Mouse (Mus musculus): ENCODE data around the gene Mtmr11.
A peak's percentile ranks its signal among the peaks of the same experiment; 100 is the strongest.
"Not testable (repeated sequence)": the region's sequence is repeated elsewhere in the genome, so short reads cannot be mapped to it uniquely, and the experiment has no call there.

Gene Mtmr11

DNA sequence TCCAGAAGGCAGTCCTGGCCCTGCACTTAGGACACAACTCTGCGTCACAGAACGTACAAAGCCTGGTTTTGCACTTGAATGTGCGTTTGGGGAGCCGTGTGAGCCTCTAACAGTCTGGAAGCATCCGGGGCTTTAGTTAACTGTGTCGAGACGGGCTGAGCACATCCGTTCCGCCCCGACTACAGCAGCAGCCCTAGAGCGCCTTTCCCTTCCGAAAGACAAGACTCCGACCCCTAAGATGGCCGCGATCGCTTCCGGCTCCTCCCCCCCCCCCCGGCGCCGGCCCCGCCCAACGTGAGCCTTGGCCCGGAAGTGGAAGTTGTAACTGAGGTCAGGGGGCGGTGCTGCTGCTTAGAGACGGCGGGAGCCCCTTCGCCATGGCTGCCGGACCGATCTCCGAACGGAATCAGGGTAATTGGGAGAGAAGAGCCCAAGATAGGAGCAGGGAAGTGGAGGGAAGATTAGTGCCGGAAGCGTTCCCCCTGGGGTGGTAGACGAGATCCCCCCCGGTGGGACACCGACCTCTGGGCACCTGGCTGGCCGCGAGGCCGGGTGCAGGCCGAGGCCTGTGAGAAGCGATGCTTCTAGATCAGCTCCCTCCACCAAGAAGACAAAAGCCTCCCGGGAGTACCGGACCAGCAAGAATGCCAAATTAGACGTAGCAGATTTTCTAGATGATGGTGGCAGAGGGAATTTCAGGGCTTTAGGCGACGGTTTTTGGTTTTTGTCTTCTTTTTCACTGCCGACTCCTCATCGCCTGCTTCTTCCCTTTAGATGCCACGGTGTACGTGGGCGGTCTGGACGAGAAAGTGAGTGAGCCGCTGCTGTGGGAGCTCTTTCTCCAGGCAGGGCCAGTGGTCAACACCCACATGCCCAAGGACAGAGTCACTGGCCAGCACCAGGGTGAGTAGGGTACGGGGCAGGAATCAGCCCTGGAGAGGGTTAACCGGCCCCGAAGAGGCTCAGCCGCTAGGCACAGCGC lies 10.7 kb downstream of the Mtmr11 start, which contains the start of gene Sf3b4:
Sf3b4 (plus strand) TSS at position 136 of the 982 bp plus-strand sequence.
- peak; percentile 70 to 78 for DNase-seq (ENCODE audit: low spot score in 2 of 2)

DNA sequence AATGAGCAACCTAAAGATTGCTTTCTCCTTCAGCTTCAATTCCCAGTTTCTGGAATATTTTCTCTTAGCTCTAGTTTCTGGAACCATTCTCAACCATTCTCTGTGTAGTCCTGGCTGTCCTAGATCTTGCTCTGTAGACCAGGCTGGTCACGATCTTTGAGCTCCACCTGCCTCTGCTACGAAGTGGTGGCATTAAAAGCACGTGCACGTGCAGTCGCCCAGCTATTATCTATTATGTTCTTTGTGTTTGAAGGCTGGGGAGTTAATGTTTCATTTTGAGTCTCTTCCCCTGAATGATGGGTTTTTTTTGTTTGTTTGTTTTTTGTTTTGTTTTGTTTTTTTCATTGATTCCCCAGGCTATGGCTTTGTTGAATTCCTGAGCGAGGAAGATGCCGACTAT lies 11.4 kb downstream of the Mtmr11 start:
- DNase-seq (ENCODE audit: low spot score in 2 of 2): no peak

DNA sequence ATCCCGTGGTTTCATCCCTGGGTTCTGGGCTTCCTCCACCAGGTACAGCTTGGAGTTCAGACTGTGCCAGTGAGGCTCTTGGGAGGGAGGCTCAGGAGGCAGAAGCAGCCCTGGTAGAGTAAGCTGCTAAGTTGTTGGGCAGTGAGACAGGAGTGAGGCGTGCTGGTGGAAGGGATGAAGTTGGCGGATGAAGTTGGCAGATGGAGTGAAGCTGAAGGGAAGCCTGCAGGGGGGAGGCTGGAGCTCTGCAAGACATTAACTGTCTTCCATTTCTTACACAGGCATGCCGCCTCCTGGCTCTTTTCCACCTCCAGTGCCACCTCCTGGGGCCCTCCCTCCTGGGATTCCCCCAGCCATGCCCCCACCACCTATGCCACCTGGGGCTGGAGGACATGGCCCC lies 12.2 kb downstream of the Mtmr11 start:
- DNase-seq (ENCODE audit: low spot score in 2 of 2): not testable (repeated sequence)

DNA sequence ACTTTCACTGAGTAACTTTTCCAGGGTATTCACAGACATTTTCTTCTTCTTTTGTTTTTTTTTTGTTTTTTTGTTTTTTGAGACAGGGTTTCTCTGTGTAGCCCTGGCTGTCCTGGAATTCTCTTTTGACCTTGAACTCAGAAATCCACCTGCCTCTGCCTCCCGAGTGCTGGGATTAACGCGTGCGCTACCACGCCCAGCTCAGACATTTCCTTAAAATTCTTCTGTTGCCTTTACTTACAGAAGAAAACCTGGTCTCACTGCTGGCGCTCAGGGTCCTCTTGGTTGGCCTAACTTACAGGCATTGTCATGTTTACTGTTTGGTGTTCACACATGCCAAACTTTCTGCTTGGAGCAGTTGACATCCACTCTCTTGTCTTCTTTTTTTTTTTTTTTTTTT lies 13.4 kb downstream of the Mtmr11 start:
- DNase-seq (ENCODE audit: low spot score in 2 of 2): no peak

DNA sequence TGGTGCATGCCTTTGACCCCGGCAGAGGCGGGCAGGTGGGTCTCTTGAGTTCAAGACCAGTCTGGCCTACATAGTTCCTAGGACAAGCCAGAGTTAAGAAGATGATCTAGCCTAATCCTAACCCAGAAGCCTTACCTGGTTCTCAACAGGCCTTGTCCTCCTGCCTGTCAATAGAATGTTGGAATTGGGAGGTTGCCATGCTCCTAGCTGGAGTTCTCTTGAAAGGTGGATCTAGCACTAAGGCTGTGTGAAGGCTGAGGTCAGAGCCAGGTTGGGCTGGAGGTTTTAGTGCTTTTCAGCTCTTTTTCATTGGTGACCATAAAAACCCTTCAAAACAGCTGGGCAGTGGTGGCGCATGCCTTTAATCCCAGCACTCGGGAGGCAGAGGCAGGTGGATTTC lies 16.6 kb downstream of the Mtmr11 start:
- DNase-seq (ENCODE audit: low spot score in 2 of 2): no peak

DNA sequence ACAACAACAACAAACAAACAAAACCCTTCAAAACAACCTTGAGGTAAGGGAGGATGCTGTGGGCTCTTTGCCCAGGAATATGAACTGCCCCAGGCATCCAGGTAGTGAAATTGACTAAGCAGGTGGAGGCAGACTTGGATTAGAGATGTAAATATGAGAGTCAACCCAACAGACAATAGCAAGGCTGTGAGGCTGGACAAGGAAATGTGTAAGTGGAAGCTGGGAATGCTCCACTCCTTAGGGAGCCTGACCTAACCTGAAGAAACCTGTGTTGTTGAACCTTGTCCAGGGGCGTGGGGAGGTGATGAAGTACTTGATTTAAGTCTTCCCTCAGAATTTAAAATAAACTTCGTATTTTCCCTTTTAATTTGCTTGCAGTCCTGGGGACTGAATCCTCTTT lies 17.1 kb downstream of the Mtmr11 start:
- no peak for DNase-seq (ENCODE audit: low spot score in 2 of 2)

DNA sequence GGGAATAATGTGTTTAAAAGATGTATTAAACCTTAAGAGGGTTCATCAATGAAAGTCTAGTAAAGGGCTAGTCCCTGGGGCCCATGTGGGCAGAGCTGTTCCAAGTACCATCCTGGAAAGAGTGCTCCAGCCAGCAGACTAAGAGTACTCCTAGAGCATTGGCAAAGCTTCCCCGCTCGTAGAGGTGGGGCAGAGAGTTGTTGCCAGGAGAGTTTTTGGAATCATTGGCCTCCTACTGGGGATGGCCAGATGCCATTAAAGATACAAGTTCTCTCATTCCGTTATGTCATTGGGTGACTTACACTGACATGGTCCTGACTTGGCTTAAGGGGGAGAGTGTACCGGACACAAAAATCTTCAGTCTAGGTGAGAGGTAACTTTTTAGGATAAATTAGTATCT lies 17.7 kb downstream of the Mtmr11 start:
- DNase-seq (ENCODE audit: low spot score in 2 of 2): no peak

DNA sequence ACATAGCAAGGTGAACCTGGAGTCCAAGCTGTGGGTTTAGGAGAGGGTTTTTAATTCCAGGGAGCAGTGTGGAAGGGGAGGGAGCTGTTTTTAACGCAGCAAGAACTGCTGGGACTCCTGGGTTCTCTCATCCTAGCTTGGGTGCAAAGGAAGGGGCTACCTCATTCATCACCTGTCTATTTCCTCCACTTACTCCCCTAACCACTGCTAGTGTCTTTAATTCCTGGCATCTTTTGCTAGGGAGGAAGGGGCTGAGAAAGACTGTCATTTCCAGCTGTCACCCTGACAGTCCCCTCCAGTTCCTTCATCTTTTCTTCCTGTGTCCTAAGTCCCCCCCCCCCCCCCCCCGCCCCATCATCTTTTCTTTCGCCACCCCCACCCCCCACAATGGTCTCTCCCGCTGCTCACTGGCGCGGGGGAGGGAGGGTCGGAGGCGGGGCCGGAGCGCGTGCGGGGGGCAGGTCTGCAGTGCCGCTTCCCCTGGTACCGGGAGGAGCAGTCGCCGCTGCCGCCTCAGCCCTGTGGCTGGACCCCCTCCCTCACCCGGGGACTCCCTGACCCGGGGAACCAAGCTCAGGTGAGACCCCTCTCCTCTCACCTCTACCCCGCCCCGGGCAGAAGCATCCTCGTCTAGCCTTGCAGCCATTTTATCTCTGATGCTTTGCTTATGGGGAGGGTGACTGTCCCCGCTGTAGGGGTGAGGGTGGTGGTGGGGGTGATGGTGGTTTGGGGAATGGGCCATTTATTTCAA lies 19.1 kb downstream of the Mtmr11 start, which contains the start of gene Sv2a:
Sv2a (plus strand) TSS at position 425 of the 751 bp plus-strand sequence.
- peak in 1 of 2 experiments; percentile 30 for DNase-seq (ENCODE audit: low spot score in 2 of 2)

DNA sequence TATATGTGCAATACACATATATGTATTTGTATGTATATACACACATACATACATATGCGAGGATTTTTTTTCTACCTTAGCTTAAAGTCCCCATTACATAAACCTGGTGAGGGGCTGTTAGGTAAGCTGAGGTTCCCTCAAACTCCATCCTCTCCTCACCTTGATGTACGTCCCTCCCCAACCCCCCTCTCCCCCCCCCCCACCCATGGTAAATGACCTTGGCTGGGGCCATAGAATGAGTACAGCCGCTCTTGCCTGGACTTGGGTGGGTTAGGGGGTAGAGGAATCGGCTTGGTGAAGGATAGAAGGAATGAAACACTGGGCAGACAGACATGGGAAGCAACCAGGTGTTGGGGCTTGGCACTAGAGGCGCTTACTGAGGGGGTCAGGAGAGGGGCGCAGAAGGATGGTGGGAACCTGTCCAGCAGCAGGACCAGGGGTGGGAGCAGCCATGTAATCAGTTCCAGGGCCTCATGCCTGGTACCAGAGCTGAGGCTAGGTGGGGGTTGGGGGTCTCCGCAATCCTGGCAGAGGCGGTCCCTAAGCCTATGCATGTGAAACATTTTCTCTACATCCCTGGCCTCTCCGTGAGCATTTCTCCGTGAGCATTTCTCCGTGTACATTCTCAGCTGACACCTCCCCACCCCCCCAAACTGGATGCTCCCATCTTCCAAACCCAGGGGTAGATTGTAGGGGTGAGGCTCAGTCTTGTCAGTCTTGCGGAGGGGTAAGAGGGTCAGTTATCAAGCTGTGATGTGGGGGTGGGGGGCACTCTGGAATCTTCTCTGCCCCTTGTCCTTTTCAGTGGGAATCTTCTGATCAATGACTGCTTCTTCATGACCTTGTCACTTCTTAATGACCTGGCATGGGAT lies 19.9 kb downstream of the Mtmr11 start:
- no peak for DNase-seq (ENCODE audit: low spot score in 2 of 2)

DNA sequence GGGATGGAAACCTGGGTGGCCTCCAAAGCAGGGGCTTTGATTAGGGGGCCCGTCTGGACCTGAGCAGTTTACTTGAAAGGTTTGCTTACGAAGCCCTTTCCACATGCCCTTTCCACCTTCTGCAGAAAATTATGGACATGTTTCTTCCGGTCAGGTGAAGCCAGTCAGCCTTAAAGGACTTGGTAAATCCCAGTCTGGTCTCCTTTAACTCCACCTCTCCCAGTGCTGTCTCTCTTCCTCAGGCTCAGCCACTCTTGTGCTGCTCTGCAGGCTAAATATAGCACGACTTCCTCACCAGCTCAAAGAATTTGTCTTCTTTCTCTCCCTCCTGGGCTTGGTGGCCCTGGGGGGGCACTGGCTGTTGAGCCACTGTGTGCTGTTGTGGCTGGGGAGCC lies 20.6 kb downstream of the Mtmr11 start:
- no peak for DNase-seq (ENCODE audit: low spot score in 2 of 2)

DNA sequence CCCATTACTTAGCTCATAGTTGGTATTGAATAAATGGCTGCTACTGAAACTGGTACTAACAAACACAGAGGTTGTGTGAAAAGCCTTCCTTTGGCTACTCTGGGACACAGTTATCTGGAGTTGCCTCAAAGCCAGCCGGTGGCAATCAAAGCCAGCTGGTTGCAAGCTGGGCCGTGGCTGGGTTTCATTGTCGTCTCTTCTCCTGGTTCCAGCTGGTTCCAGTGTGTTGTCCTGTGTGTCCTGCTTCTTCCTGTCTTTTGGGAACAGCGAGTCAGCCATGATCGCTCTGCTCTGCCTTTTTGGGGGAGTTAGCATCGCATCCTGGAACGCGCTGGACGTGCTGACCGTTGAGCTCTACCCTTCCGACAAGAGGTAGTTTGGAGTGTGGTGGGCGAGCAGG lies 31.2 kb downstream of the Mtmr11 start:
- DNase-seq (ENCODE audit: low spot score in 2 of 2): no peak

DNA sequence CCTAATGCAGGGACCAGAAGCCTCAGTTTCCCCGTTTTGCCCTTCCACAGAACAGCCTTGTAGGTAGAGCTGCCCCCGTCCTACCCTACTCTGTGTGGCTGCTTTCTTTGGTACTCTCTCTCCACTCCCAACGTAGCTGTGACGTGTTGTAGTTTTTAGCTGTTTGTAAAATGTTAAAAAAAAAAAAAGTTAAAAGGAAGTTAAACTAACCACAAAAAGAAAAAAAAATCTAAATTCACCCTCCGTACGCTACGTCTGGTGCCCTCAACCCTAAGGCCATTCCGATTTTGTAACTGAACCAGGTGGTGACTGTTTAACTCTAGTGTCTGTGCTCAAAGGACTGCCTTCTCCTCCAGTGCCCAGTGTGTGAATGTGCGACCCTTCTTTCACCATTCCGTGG lies 33.2 kb downstream of the Mtmr11 start:
- DNase-seq (ENCODE audit: low spot score in 2 of 2): no peak

DNA sequence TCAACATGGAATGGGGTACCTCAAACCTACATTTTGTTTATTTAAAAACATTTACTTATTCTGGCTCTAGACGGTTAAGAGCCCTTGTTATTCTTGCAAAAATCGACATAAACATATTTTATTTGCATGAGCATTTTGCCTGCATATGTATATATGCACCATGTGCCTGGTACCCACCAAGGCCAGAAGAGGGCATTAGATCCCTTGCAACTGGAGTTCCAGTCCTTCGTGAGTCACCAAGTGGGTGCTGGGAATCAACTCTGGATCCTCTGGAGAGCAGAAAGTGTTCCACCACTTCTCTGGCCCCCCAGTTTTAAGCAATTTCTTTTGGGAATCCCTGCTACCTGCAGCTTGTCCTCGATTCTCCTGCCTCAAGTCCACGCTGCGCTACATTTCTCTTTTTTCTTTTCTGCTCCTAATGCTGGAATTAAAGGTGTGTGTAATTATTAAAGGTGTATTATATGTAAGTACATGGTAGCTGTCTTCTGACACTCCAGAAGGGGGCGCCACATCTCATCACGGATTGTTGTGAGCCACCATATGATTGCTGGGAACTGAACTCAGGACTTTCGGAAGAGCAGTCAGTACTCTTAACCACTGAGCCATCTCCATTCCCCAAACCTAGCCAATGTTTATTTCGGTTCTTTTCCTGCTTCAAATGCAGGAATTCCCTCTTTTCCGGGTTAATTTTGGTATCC lies 34.0 kb downstream of the Mtmr11 start:
- no peak for DNase-seq (ENCODE audit: low spot score in 2 of 2)

DNA sequence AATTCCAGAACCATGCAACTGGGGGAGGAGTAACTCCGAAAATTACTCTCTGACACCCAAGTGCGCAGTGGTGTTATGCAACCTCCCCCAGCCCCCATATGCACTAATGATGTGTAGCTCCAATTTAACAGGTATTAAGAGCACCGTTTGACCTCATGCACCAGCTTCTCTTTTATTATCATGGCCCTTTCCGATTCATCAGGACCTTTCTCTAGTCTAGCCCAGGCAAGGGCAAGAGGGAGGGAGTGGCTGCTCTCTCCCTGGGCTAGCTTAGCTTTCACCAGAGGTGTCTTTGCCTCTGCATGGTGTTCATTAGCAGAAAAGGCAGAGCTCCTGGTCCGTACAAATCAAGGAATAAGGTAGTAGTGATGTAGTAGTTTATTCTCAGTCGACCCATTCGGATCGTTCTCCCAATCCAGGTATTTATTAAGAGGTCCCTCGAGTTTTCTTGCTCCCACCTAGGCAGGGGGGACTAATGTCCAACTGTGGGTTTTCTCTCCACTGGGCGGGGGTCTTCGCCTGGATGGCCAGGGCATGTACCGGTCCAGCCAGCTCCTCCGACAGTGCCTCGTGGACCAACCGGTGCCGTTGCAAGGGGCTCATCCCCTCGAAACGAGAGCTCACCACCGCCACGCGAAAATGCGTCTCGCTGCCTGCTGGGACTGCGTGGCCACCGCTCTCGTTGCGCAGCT lies 34.8 kb downstream of the Mtmr11 start:
- DNase-seq (ENCODE audit: low spot score in 2 of 2): no peak

DNA sequence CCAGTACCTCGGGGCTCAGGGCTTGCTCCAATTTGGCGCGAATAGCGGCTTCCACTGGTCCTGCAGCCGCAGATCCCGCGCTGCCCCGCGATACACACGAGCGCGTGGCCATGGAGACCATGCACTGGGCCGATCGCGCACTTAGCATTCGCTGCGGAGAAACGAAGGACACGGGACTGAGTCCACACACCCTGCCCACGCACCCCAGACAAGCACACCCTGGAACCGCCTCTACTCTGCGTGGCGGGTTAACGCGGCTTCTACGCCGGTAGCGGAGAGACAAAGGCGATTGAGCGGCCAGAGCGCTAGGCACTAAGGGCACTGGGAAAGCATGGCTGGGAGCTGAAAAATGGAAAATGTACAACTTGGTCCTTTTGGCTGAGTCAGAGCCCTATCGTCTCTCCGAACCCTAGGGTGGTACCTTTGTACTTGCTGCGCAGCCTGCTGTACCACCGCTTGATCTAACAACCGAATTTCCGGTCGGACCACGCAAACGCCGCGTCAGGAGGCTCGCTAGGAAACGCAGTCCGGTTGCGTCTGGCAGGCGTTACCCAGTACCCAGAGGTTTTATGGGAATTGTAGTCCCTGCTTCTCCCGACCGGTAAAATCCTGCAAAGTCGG lies 35.4 kb downstream of the Mtmr11 start:
- peak; percentile 68 to 77 for DNase-seq (ENCODE audit: low spot score in 2 of 2)

DNA sequence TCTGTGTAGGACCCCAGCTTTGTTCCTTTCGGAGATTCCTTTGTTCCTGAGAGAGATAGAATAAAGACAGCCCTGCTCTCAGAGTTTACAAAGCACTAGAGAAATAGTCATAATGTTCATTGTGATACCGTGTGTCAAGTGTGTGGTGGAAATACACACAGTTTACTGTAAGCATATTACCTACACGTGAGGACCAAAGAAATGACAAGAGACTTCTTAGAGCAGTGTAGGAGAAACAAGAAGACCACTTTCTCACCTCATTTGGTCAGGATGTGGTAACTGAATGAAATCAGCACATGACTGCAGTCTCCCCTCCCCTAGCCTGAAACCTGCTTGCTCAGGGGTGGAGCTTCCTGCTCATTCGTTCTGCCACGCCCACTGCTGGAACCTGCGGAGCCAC lies 36.4 kb downstream of the Mtmr11 start:
- no peak for DNase-seq (ENCODE audit: low spot score in 2 of 2)

DNA sequence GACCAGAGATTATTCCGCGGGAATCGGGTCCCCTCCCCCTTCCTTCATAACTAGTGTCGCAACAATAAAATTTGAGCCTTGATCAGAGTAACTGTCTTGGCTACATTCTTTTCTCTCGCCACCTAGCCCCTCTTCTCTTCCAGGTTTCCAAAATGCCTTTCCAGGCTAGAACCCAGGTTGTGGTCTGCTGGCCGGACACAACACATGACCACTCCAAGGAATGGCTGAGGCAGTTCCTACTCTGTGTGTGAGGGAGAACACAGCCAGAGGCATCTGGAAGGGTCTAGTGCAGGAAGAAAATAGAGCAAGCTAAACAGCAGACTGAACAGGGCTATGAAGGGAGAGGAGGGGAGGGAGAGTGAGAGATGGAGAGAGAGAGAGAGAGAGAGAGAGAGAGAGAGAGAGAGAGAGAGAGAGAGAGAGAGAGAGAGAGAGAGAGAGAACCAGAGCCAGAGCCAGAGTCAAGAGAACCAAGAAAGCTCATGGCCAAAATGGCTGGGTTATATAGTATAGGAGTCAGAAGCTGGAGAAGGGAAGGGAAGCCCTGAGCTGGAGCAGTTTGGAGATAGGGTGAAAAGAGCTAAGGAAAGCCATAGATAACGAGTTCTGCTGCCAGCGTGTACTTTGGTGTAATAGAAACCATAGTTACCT lies 36.9 kb downstream of the Mtmr11 start:
- DNase-seq (ENCODE audit: low spot score in 2 of 2): not testable (repeated sequence)

DNA sequence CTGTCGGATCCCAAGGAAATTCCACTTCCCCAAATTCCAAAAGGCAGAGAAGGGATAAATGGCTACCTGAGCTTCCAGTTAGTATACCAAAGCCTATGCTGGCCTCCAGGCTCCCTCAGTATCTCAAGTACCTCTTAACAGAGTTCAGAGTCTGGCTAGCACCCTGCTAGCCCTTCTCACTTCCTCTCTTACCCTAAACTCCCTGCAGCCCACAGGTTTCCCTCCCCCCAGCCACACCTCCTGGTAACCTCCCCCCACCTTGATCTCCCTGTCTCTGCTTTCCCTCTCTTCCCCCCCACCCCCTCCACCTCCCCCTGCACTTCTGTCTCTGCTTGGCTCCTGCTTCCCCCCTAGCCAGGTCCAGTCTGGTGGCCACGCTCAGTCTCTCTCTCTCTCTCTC lies 37.9 kb downstream of the Mtmr11 start:
- no peak for DNase-seq (ENCODE audit: low spot score in 2 of 2)

DNA sequence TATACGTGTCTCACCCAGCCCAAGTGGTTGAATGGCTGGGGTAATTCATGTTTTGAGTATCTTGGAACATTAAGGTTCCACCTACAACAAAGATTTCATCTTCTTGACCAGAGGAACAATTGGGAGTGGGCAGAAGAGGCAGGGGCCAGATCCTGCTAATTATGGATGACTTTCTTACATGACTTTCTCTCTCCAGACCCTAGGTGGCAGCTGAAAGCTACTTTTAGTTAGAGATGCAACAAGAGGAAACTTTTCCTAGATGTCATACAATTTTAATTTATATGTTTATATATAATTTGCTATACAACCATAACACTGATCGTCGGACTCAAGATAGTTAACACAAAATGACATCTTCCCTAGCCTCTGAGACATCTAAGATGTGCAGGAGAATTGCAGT lies 46.0 kb downstream of the Mtmr11 start:
- DNase-seq (ENCODE audit: low spot score in 2 of 2): no peak

DNA sequence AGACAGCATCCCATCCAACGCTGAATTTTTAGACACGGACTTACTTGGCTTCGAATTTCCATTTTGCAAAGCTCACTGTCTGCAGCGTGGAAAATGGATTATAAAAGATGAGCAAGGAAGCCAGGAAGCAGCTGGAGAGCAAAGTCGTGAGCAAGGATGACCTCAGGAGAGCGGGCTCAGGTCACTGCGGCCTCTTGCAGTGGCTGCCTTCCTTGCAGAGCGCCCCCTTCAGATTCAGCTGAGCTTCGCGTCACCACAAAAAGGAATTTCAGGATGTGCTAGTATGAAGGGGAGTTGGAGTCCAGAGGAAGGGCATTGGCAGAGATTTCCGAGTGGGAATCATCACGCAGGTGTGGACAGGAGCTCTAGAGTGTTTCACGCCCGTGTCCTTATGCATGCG lies 47.4 kb downstream of the Mtmr11 start:
- DNase-seq (ENCODE audit: low spot score in 2 of 2): no peak
